Mouse (Mus musculus): Measurements from ENCODE around the gene Abcg5. TPM values are rescaled to one million over a fixed set of nuclear protein-coding genes. Genes with fewer than 3 reads are reported as not detected.

Gene Abcg5
- total RNA-seq, 2 experiments from 2014 or later, result not detected

DNA sequence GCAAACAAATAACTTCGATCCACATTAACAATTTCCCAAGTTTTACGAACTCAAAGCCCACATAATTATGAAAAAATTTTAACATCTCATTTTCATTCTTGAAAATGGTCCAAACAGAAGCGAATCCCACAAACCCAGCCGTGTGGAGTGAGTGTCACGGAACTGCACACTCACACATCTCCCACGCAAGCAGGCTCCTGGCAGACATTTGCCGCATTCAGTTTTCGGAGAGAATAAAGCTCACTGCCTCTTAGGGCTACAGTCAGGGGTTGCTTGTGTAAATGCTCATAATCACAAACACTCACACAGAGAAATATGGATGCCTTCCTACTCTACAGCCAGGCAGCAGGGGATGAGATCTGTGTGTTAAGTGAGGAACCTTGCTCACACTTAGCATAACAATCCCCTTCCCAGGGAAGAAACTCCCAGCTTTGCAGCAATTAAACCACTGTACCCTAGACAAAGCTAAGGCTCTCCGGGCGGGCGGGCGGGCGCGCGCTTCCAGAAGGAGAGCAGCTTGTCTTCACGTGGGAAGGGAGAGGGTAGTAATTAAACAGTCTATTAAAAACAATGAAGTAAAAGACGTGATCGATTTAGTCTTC, 30.9 kb upstream of the Abcg5 start:
- no peak for TF ChIP-seq CTCF (IDR thresholded peaks at IDR 0.05)
- Histone ChIP-seq H3K27ac (no peak overlapping the region), H3K4me3 (no peak overlapping the region)
- peak; percentile 32 to 42 for DNase-seq (ENCODE audit: extremely low spot score in 1 of 2, low spot score in 2 of 2)
- intact Hi-C loops (cut with DNase I), result loop anchor here (5.0 kb wide), 1 partner anchor 34 kb away; no protein-coding TSS in a partner anchor

DNA sequence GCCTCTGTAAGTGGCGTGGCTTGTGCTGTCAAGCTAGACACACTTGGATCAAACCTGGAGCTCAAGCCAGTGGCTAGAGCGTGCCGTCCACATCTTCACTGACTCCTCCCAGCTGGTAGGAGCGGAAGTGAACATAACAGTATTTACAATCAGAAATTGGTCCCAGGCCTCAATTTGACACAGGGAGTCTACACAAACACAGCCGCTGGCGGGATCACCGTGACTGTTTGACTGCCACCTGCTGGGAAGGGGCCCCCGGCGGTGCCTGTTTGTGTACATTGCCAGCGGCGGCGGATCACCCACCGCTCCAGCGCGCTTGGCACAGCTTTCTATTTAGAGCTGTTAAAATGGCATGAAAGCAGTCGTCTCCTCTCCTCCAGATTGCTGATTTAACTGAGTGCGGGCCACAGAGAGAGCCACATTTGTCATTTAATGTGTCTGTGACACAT, 26.6 kb upstream of the Abcg5 start:
- intact Hi-C loops (cut with DNase I), result no loop called here
- peak; percentile 14 for TF ChIP-seq CTCF (IDR thresholded peaks at IDR 0.05)
- Histone ChIP-seq H3K4me3 (no peak overlapping the region), H3K27ac (no peak overlapping the region)
- peak; percentile 41 to 44 for DNase-seq (ENCODE audit: extremely low spot score in 1 of 2, low spot score in 2 of 2)

DNA sequence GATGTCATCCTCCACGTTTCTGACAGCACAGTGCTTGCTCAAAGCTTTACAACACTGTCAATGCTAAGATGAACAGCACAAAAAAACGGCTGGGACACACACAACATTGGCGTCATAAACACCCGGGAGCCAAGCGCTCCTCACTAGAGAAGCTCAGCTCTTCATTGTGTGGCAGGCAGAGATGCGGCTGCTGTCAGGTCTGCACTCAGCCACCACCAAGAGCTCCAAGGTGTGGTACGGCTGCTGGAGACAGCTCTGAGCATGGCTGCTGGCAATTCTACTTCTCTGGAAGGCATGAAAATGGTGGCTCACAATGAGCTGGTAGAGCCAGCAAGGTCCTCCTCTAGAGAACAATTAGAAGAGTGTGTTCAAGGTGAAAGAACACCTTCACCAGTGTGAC, 26.0 kb upstream of the Abcg5 start:
- Histone ChIP-seq H3K4me3 (no peak overlapping the region), H3K27ac (no peak overlapping the region)
- intact Hi-C loops (cut with DNase I), result no loop called here
- DNase-seq (ENCODE audit: extremely low spot score in 1 of 2, low spot score in 2 of 2), result no peak
- TF ChIP-seq CTCF (IDR thresholded peaks at IDR 0.05), result no peak

DNA sequence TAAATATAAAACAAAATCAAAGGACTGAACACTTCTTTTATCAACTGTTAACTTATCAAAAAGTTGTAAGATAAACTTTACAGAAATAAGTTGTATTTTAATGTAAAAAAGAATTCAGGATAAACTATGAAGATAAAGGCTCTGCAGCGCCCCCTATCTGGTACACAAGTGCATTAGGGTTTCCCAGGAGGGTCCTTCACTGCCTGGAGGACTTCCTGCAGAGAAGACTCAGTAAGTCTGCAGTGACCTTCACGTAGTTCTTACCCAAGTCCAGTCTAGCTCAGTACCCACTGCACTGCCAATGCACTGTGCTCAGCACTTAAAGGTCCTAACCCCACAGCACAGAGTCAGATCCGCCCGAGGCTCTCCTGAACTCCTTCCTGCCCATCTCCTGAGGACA, 24.6 kb upstream of the Abcg5 start:
- intact Hi-C loops (cut with DNase I), result no loop called here
- Histone ChIP-seq H3K27ac (no peak overlapping the region), H3K4me3 (no peak overlapping the region)
- TF ChIP-seq CTCF (IDR thresholded peaks at IDR 0.05), result peak; percentile 53
- no peak for DNase-seq (ENCODE audit: extremely low spot score in 1 of 2, low spot score in 2 of 2)

DNA sequence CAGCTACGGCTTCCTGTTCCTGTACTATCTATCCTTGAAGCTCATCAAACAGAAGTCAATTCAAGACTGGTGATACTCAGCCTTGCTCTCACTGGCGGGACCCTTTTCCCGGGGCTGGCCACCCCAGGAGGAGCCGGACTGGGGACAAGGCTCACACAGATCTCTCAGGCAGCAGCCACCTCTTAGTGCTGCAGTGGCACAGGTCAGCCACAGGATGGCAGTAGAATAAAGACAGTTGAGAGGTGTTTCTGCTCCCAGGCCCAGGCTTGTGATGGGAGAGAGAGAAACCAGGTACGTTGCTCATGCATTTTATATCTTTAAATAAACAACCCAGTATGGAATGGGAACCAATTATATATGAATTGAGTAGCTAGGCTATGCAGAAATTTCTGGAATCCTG, 15.9 kb upstream of the Abcg5 start:
- peak; percentile 95 for TF ChIP-seq CTCF (IDR thresholded peaks at IDR 0.05)
- H3K27ac ChIP-seq, result no peak overlapping the region
- peak; percentile 65 to 70 for DNase-seq (ENCODE audit: extremely low spot score in 1 of 2, low spot score in 2 of 2)
- intact Hi-C loops (cut with DNase I), result loop anchor here (2.0 to 5.0 kb wide), 3 partner anchors 64 to 934 kb away; no protein-coding TSS in a partner anchor
- no peak overlapping the region for H3K4me3 ChIP-seq

DNA sequence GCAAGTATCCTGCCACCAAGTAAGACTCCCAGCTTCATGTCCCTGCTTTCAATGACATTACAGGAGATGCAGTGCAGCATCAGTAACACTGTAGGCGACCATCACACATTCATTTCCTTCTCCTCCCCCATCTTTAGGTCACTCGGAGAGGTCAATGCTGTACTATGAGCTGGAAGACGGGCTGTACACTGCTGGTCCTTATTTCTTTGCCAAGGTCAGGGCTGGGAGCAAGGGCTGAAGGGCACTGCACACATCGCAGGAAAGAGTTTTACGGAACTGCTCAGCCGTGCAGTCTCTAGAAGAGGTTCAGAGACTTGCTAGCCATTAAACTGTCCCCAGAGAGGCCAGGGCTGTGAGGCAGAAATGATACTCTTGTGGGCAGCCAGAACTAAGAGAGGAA, 13.7 kb upstream of the Abcg5 start:
- Histone ChIP-seq H3K4me3 (no peak overlapping the region), H3K27ac (no peak overlapping the region)
- intact Hi-C loops (cut with DNase I), result loop anchor here (5.0 kb wide), 2 partner anchors 224 to 936 kb away; no protein-coding TSS in a partner anchor
- DNase-seq (ENCODE audit: extremely low spot score in 1 of 2, low spot score in 2 of 2), result no peak
- no peak for TF ChIP-seq CTCF (IDR thresholded peaks at IDR 0.05)

DNA sequence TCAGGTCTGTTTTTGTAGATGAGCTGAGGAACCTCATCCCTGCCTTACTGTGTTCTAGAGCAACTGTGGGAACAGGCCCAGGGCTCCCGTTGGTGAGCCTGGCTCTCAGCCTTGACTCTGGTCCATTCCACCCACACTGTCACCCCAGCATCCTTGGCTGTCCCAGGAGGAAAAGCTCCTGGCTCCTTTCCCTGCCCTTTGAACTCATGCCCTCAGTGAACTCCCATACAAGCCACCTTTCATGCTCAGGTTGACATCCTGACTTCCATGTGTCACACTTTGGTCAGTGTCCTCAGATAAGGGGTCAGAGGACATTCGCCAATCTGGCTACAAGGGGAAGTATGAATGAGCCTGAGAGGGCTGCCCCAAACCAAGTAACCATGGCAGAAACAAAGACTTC, 10.9 kb upstream of the Abcg5 start:
- TF ChIP-seq CTCF (IDR thresholded peaks at IDR 0.05), result no peak
- H3K4me3 ChIP-seq, result no peak overlapping the region
- intact Hi-C loops (cut with DNase I), result no loop called here
- no peak overlapping the region for H3K27ac ChIP-seq
- no peak for DNase-seq (ENCODE audit: extremely low spot score in 1 of 2, low spot score in 2 of 2)

DNA sequence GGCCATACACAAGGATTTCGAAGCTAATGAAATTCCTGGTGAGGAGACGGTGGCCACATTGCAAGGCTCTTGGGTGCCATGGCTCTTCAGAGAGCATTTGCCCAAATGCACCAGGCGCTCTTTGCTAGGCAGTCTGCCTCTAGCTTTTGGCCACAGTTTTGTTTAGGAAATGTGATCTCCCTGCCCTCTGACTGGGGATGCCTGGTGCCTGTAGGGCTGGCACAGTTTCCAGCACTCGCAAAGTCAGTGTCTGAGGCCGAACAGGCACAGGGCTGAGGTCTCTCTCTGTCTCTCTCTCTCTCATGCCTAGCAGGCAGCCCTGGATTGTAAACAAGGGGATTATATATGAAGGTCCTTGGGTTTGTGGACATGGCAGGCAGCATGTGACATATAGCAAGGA, 7.3 kb upstream of the Abcg5 start:
- H3K27ac ChIP-seq, result no peak overlapping the region
- H3K4me3 ChIP-seq, result no peak overlapping the region
- TF ChIP-seq CTCF (IDR thresholded peaks at IDR 0.05), result no peak
- intact Hi-C loops (cut with DNase I), result no loop called here
- DNase-seq (ENCODE audit: extremely low spot score in 1 of 2, low spot score in 2 of 2), result no peak

DNA sequence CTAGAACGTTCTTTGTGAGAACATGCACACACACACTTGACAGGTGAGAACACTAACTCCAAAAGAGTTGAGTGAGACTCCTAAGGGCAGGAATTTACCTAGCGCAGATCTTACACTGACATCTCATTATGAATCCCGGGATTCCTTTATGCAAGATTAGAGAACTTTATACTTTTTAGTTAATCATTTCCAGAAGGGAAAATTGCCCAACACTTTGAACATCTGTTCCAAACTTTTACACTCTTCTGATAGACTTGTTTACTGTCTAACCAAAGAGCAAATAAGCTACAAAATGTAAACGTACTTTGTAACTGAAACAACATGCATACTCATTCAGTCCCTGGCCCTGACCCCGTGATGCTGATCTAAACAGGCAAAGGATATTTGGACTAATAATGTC, 6.5 kb upstream of the Abcg5 start:
- H3K4me3 ChIP-seq, result no peak overlapping the region
- intact Hi-C loops (cut with DNase I), result no loop called here
- no peak for TF ChIP-seq CTCF (IDR thresholded peaks at IDR 0.05)
- no peak for DNase-seq (ENCODE audit: extremely low spot score in 1 of 2, low spot score in 2 of 2)
- no peak overlapping the region for H3K27ac ChIP-seq

DNA sequence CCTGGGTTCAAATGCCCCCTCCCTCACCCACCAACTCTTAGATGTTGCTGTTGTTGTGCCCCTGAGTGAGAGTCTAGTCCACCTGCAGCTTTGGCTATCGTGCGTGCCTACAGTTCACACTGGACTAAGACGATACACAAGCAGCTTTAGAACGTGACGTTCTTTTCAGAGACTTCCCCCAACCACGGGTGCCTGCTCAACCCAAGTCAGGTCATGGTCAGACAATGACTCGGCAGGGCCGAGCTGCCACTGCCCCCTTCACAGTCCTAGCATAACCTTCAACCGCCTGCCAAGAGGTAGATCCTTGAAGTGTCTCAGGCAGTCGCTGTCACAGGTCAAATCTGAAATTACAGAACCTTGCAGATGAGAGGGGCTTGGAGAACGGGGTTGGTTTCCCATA, 6.0 kb upstream of the Abcg5 start:
- intact Hi-C loops (cut with DNase I), result no loop called here
- Histone ChIP-seq H3K4me3 (no peak overlapping the region), H3K27ac (no peak overlapping the region)
- no peak for TF ChIP-seq CTCF (IDR thresholded peaks at IDR 0.05)
- no peak for DNase-seq (ENCODE audit: extremely low spot score in 1 of 2, low spot score in 2 of 2)

DNA sequence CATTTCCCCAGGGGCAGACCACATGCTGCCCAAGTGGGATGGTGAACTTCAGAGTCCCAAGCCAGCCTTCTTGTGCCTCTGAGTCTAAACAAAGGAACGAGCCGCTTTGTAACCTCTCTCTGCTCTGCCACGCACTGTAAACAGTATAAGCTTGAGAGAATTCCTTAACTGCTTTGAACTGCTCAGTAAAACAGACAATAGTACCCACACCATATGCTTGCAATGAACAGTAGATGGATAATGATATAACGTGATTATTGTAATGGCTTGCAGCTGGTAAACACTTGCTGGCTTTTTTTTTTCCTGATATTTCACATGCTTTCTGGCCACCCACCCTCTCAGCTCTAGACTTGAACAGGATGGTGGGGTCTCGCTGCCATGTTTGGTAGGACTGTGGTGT, 5.2 kb upstream of the Abcg5 start:
- intact Hi-C loops (cut with DNase I), result no loop called here
- no peak overlapping the region for H3K27ac ChIP-seq
- no peak for DNase-seq (ENCODE audit: extremely low spot score in 1 of 2, low spot score in 2 of 2)
- H3K4me3 ChIP-seq, result no peak overlapping the region
- no peak for TF ChIP-seq CTCF (IDR thresholded peaks at IDR 0.05)

DNA sequence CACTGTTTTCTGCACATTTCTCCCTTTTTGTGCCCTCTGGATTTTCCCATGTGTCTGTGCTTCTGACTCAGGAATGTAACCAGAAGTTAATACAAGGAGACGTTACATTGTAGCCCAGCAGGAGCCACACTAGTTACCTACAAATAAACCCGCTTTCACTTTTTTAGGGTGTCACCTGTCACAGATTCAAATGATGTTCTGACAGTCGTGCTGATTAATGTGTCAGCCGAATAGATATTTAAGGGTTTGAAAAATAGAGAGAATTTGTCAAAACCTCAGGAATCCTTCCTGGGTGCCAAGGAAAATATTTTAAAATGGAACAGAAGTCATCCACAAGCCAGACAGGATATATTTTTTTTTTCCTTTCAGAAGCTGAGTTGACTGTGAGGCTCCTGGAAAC, 2.5 kb upstream of the Abcg5 start:
- no peak for TF ChIP-seq CTCF (IDR thresholded peaks at IDR 0.05)
- no peak for DNase-seq (ENCODE audit: extremely low spot score in 1 of 2, low spot score in 2 of 2)

DNA sequence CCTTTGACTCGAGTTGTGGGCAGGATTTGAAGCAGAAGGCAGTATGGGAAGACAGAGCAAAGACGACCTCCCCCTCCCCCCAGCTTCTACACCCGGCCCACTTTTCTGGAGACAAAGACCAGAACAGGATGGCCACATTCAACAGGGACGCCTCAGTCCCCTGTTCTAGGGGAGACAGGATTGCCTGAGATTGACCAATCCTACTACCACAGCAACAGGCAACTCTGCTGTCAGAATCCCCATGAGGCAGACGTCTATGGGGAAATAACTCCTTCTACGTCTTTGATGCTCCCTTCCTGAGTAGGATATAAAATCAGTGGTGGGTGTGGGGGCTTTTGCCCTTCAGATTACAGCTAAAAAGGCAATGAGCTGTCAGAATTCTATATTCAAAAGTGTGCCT, 1.5 kb upstream of the Abcg5 start:
- intact Hi-C loops (cut with DNase I), result no loop called here
- DNase-seq (ENCODE audit: extremely low spot score in 1 of 2, low spot score in 2 of 2), result no peak
- no peak overlapping the region for H3K4me3 ChIP-seq
- no peak overlapping the region for H3K27ac ChIP-seq
- no peak for TF ChIP-seq CTCF (IDR thresholded peaks at IDR 0.05)

More for the DNA sequence above, 2.5 kb upstream of the Abcg5 start:
- intact Hi-C loops (cut with DNase I), result no loop called here
- no peak overlapping the region for H3K27ac ChIP-seq
- H3K4me3 ChIP-seq, result no peak overlapping the region

All from left cerebral cortex, adult 2 months (tissue).